Mouse (Mus musculus): ENCODE data around the gene Gm10073.
A peak's percentile ranks its signal among the peaks of the same experiment; 100 is the strongest.

DNA sequence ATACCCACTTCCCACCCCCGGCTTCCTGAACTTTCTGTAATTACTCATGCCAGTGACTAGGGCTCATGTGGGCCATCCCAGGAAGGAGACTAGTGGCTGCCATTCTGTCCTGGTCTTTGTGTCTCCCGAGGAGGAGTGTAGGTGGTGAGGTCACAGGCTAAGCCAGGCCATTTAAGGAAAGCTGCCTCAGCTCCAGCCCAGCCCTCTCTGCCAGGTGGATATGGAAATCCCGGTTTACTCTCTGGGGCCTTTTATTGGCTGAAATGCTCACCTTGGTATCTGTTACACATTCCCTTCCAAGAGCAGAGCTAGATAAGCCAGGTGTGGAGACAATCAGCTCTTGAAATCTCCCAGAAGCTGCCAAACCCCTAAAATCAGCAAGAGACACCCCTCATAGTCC is 35.2 kb upstream of the Gm10073 start:
- TF ChIP-seq TCF3 (IDR thresholded peaks at IDR 0.05; ENCODE audit: insufficient read length, low read depth) (no peak), POLR2A (IDR thresholded peaks at IDR 0.05; ENCODE audit: insufficient read length, low read depth) (no peak), TCF12 (IDR thresholded peaks at IDR 0.05; ENCODE audit: insufficient read depth, poor library complexity, severe bottlenecking) (no peak), SRF (IDR thresholded peaks at IDR 0.05; ENCODE audit: control insufficient read depth, insufficient read length, low read depth) (peak; percentile 16), MYOD1 (IDR thresholded peaks at IDR 0.05; ENCODE audit: control insufficient read depth in 1 of 3, insufficient read length in 2 of 3, low read depth in 2 of 3) (no peak)

Measured in myocyte (in vitro differentiated cells).